ENCODE assay signal across 24 mouse cellular contexts in the genomic region with DNA sequence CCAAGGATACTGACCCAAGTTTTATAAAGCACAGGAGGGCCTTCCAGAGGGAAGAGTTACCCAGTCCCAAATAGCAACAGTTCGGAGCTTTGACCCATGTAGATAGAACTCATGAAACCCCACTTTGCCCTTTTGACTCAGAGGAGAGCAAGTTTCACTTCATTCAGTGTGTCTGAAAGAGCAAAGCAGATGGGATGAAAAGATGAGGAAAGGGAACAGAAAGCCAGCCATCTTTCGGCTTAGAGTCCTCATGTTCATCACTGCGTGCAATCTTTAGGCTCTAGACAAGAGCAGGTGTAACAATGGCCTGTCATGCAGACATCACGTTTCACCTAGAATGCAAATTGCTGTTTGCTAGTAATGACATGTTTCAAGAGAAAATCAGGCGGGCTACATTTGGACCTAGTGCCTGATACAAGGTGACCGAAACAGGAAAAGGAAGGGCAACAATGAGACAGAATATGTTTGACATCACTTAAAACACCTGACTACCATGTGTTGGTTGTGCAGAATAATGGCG.
"Had no signal": no experiment of that assay in that cellular context is flagged by ENCODE, and none has a peak within 500 bp of the region (broad histone marks: within the 10 kb centered on the region; RNA-seq: fewer than 3 reads in every experiment).

No protein-coding gene starts in this region.

- H3K9ac ChIP-seq: heart, embryonic 12.5 days; hindbrain, embryonic 12.5 days; hindbrain, embryonic 15.5 days; intestine, embryonic 15.5 days; limb, embryonic 12.5 days; liver, embryonic 13.5 days; liver, embryonic 15.5 days had no signal

- H3K4me1 ChIP-seq: intestine, embryonic 15.5 days; limb, embryonic 10.5 days; limb, embryonic 12.5 days; liver, embryonic 13.5 days; liver, embryonic 15.5 days had no signal

- H3K9me3 ChIP-seq: heart, embryonic 12.5 days; hindbrain, embryonic 10.5 days; hindbrain, embryonic 12.5 days; hindbrain, embryonic 15.5 days; intestine, embryonic 15.5 days; limb, embryonic 10.5 days; limb, embryonic 12.5 days; liver, embryonic 13.5 days; liver, embryonic 15.5 days had no signal

- ATAC-seq: inflammation-experienced regulatory T-cells, adult 6 months; intestine, embryonic 15.5 days; intestine, postnatal 0 days had no signal

- H3K4me3 ChIP-seq: heart, adult 2 months; heart, embryonic 12.5 days; hindbrain, embryonic 10.5 days; hindbrain, embryonic 12.5 days; hindbrain, embryonic 15.5 days; intestine, embryonic 15.5 days; left cerebral cortex, adult 2 months; limb, embryonic 10.5 days; limb, embryonic 12.5 days; liver, embryonic 13.5 days; liver, embryonic 15.5 days had no signal

- H3K27ac ChIP-seq: heart, adult 2 months; hindbrain, embryonic 12.5 days; hindbrain, embryonic 15.5 days; intestine, embryonic 15.5 days; left cerebral cortex, adult 2 months; limb, embryonic 10.5 days; limb, embryonic 12.5 days; liver, embryonic 13.5 days; liver, embryonic 15.5 days had no signal

- H3K27me3 ChIP-seq: heart, embryonic 12.5 days; hindbrain, embryonic 12.5 days; hindbrain, embryonic 15.5 days; intestine, embryonic 15.5 days; limb, embryonic 12.5 days; liver, embryonic 13.5 days; liver, embryonic 15.5 days had no signal

- DNase-seq: gastrocnemius, postnatal 14 days; gastrocnemius, postnatal 36 days; heart, adult 2 months; heart, postnatal 10 days; heart, postnatal 4 days; kidney, adult 18-20 months; kidney, adult 8-10 months; kidney, postnatal 10 days; kidney, postnatal 25 days; kidney, postnatal 4 days; liver; liver, embryonic 13.5 days had no signal

- H3K36me3 ChIP-seq: heart, embryonic 12.5 days; hindbrain, embryonic 10.5 days; hindbrain, embryonic 12.5 days; hindbrain, embryonic 15.5 days; intestine, embryonic 15.5 days; limb, embryonic 10.5 days; limb, embryonic 12.5 days; liver, embryonic 13.5 days; liver, embryonic 15.5 days had no signal

- H3K4me2 ChIP-seq: heart, embryonic 12.5 days; hindbrain, embryonic 12.5 days; hindbrain, embryonic 15.5 days; intestine, embryonic 15.5 days; limb, embryonic 12.5 days; liver, embryonic 11.5 days; liver, embryonic 13.5 days; liver, embryonic 15.5 days had no signal
